Mouse (Mus musculus) urinary bladder, adult 2 months (tissue): Measurements from ENCODE around the gene Qpctl. TPM values are rescaled to one million over a fixed set of nuclear protein-coding genes. Genes with fewer than 3 reads are reported as not detected.

ENCODE experiments used
- DNase-seq: peaks from one replicate; pipeline ENCODE4 v3.0.0; 2022; ENCODE audit warnings: low spot score
- polyA plus RNA-seq: library from polyadenylated mRNA; depleted of rRNA; stranded (reverse); fragments of >200 nt; gene quantifications from 2 replicates; pipeline ENCODE4 v1.2.3, GENCODE M21; 2012; rRNA removed

Qpctl gene
- 11.1 and 13.1 TPM in 2 replicates for polyA plus RNA-seq

GRCm38 (mm10) chr7:19148875-19149541 is at the start of gene Qpctl:
TSS of gene Qpctl (minus strand) at chr7:19149291.
- peak; percentile 83 for DNase-seq

- no peak for DNase-seq
Measured at GRCm38 (mm10) chr7:19197985-19198384, 48.9 kb upstream of the Qpctl start.

- no peak for DNase-seq
Measured at GRCm38 (mm10) chr7:19196676-19197075, 47.6 kb upstream of the Qpctl start.

GRCm38 (mm10) chr7:19194676-19195075 is 45.6 kb upstream of the Qpctl start:
- DNase-seq = no peak

GRCm38 (mm10) chr7:19184758-19185157 is 35.7 kb upstream of the Qpctl start:
- no peak for DNase-seq

- DNase-seq = no peak
Measured at GRCm38 (mm10) chr7:19184250-19184649, 35.2 kb upstream of the Qpctl start.

- no peak for DNase-seq
Measured at GRCm38 (mm10) chr7:19180862-19181429, 31.9 kb upstream of the Qpctl start.

GRCm38 (mm10) chr7:19179936-19180335 is 30.8 kb upstream of the Qpctl start:
- DNase-seq = no peak

GRCm38 (mm10) chr7:19179173-19179572 is 30.1 kb upstream of the Qpctl start:
- DNase-seq = no peak

- DNase-seq = peak; percentile 67
Measured at GRCm38 (mm10) chr7:19178443-19179092, 29.5 kb upstream of the Qpctl start.

- DNase-seq = no peak
Measured at GRCm38 (mm10) chr7:19178035-19178434, 28.9 kb upstream of the Qpctl start.

- DNase-seq = no peak
Measured at GRCm38 (mm10) chr7:19177216-19177615, 28.1 kb upstream of the Qpctl start.

GRCm38 (mm10) chr7:19176516-19176947 is 27.4 kb upstream of the Qpctl start:
- DNase-seq = no peak

GRCm38 (mm10) chr7:19175708-19176515 is 26.8 kb upstream of the Qpctl start, which contains the start of gene Eml2:
TSS of gene Eml2 (plus strand) at chr7:19176421.
- DNase-seq = no peak

GRCm38 (mm10) chr7:19172874-19173273 is 23.8 kb upstream of the Qpctl start:
- no peak for DNase-seq

GRCm38 (mm10) chr7:19171831-19172230 is 22.7 kb upstream of the Qpctl start:
- DNase-seq = no peak

- DNase-seq = no peak
Measured at GRCm38 (mm10) chr7:19170142-19170541, 21.1 kb upstream of the Qpctl start.

- DNase-seq = no peak
Measured at GRCm38 (mm10) chr7:19169506-19169905, 20.4 kb upstream of the Qpctl start.

GRCm38 (mm10) chr7:19166990-19167389 is 17.9 kb upstream of the Qpctl start:
- no peak for DNase-seq

GRCm38 (mm10) chr7:19165656-19166423 is 16.7 kb upstream of the Qpctl start, which contains the start of gene Gipr:
TSS of gene Gipr (minus strand) at chr7:19166127.
- no peak for DNase-seq

GRCm38 (mm10) chr7:19164978-19165377 is 15.9 kb upstream of the Qpctl start:
- DNase-seq = no peak
